Mouse (Mus musculus) gastrocnemius, adult 2 months (tissue): ENCODE data around the gene Vasp. TPM values are rescaled to one million over a fixed set of nuclear protein-coding genes. Genes with fewer than 3 reads are reported as not detected.

Experiments used
- DNase-seq: peaks from one replicate; pipeline ENCODE4 v3.0.0; 2022
- H3K27ac ChIP-seq: fragments of 200-600 bp; 2 replicates; pipeline ENCODE4 v1.8.1; 2022; ENCODE audit warnings: mild to moderate bottlenecking
- H3K4me3 ChIP-seq: fragments of 200-600 bp; 2 replicates; pipeline ENCODE4 v1.8.1; 2022; ENCODE audit warnings: mild to moderate bottlenecking, moderate library complexity
- CTCF ChIP-seq: fragments of 200-600 bp; IDR thresholded peaks from 2 replicates; pipeline ENCODE4 v1.8.1; 2022; ENCODE audit warnings: antibody characterized with exemption, mild to moderate bottlenecking, moderate library complexity
- intact Hi-C: fragments of 180-260 bp; cut with DNase I; formaldehyde crosslinking; loops from one replicate; pipeline ENCODE4 v1.15.1; 2025
- total RNA-seq, 2 experiments: library from RNA; stranded (reverse); gene quantifications; 2 replicates each; pipeline ENCODE4 v1.2.3; 2021

Vasp gene
- total RNA-seq, 2 experiments from 2014 or later = 13.6 to 17.3 TPM

- no peak for TF ChIP-seq CTCF
- DNase-seq = no peak
- H3K27ac ChIP-seq = peak overlapping the region; percentile 62
- no peak overlapping the region for H3K4me3 ChIP-seq
- intact Hi-C loops = no loop called here
Measured at GRCm38 (mm10) chr7:19224933-19225332, 46.7 kb downstream of the Vasp start.

GRCm38 (mm10) chr7:19222875-19223274, 48.7 kb downstream of the Vasp start:
- intact Hi-C loops = no loop called here
- Histone ChIP-seq H3K27ac (no peak overlapping the region), H3K4me3 (no peak overlapping the region)
- TF ChIP-seq CTCF = no peak
- no peak for DNase-seq

- no peak for DNase-seq
- Histone ChIP-seq H3K4me3 (no peak overlapping the region), H3K27ac (no peak overlapping the region)
- intact Hi-C loops = no loop called here
- TF ChIP-seq CTCF = no peak
Measured at GRCm38 (mm10) chr7:19222189-19222588, 49.4 kb downstream of the Vasp start.

GRCm38 (mm10) chr7:19220061-19220460, 51.6 kb downstream of the Vasp start:
- no peak for DNase-seq
- no peak for TF ChIP-seq CTCF
- H3K27ac ChIP-seq = no peak overlapping the region
- H3K4me3 ChIP-seq = no peak overlapping the region
- intact Hi-C loops = no loop called here

GRCm38 (mm10) chr7:19217944-19218343, 53.7 kb downstream of the Vasp start:
- TF ChIP-seq CTCF = no peak
- DNase-seq = no peak
- Histone ChIP-seq H3K4me3 (no peak overlapping the region), H3K27ac (no peak overlapping the region)
- intact Hi-C loops = no loop called here

- intact Hi-C loops = no loop called here
- no peak for DNase-seq
- H3K4me3 ChIP-seq = no peak overlapping the region
- no peak overlapping the region for H3K27ac ChIP-seq
- TF ChIP-seq CTCF = no peak
Measured at GRCm38 (mm10) chr7:19217492-19217891, 54.1 kb downstream of the Vasp start.

GRCm38 (mm10) chr7:19214940-19215339, 56.7 kb downstream of the Vasp start:
- intact Hi-C loops = no loop called here
- TF ChIP-seq CTCF = no peak
- peak overlapping the region; percentile 46; the same call in 1 of the 2 replicates for H3K27ac ChIP-seq
- no peak for DNase-seq
- H3K4me3 ChIP-seq = peak overlapping the region; percentile 74

GRCm38 (mm10) chr7:19214369-19214768, 57.2 kb downstream of the Vasp start:
- peak overlapping the region; percentile 46 for H3K27ac ChIP-seq
- H3K4me3 ChIP-seq = peak overlapping the region; percentile 74
- no peak for TF ChIP-seq CTCF
- intact Hi-C loops = no loop called here
- no peak for DNase-seq

- TF ChIP-seq CTCF = no peak
- H3K4me3 ChIP-seq = peak overlapping the region; percentile 74
- intact Hi-C loops = no loop called here
- H3K27ac ChIP-seq = peak overlapping the region; percentile 83
- no peak for DNase-seq
Measured at GRCm38 (mm10) chr7:19213385-19213784, 58.2 kb downstream of the Vasp start.

GRCm38 (mm10) chr7:19211996-19212755, 59.4 kb downstream of the Vasp start, which contains the start of gene Gpr4:
Gpr4 (plus strand) TSS chr7:19212538.
- peak; percentile 68 for DNase-seq
- Histone ChIP-seq H3K4me3 (peak within 1 kb of the TSS; percentile 74), H3K27ac (peak within 1 kb of the TSS; percentile 83)
- intact Hi-C loops = no loop called here
- peak; percentile 40 for TF ChIP-seq CTCF

GRCm38 (mm10) chr7:19211041-19211675, 60.5 kb downstream of the Vasp start:
- no peak for DNase-seq
- intact Hi-C loops = no loop called here
- H3K4me3 ChIP-seq = peak overlapping the region; percentile 74
- peak overlapping the region; percentile 83 for H3K27ac ChIP-seq
- TF ChIP-seq CTCF = no peak

GRCm38 (mm10) chr7:19210010-19210409, 61.6 kb downstream of the Vasp start:
- no peak for DNase-seq
- intact Hi-C loops = no loop called here
- Histone ChIP-seq H3K4me3 (no peak overlapping the region), H3K27ac (no peak overlapping the region)
- peak; percentile 35 for TF ChIP-seq CTCF

GRCm38 (mm10) chr7:19209494-19209893, 62.1 kb downstream of the Vasp start:
- intact Hi-C loops = loop anchor here (1.0 to 2.0 kb wide), 2 partner anchors 31 to 52 kb away; no protein-coding TSS in a partner anchor
- DNase-seq = no peak
- Histone ChIP-seq H3K27ac (no peak overlapping the region), H3K4me3 (no peak overlapping the region)
- TF ChIP-seq CTCF = no peak
